Mouse (Mus musculus) CD8-positive naive resting alpha-beta T cell, adult 2 months (primary cell): ENCODE measurements around the gene Wars.

ENCODE experiments used
- DNase-seq, 2 experiments: peaks; one replicate each; pipeline ENCODE4 v3.0.0; 2022; ENCODE audit warnings: low read depth in 2 of 2, low spot score in 2 of 2

Wars gene

DNA sequence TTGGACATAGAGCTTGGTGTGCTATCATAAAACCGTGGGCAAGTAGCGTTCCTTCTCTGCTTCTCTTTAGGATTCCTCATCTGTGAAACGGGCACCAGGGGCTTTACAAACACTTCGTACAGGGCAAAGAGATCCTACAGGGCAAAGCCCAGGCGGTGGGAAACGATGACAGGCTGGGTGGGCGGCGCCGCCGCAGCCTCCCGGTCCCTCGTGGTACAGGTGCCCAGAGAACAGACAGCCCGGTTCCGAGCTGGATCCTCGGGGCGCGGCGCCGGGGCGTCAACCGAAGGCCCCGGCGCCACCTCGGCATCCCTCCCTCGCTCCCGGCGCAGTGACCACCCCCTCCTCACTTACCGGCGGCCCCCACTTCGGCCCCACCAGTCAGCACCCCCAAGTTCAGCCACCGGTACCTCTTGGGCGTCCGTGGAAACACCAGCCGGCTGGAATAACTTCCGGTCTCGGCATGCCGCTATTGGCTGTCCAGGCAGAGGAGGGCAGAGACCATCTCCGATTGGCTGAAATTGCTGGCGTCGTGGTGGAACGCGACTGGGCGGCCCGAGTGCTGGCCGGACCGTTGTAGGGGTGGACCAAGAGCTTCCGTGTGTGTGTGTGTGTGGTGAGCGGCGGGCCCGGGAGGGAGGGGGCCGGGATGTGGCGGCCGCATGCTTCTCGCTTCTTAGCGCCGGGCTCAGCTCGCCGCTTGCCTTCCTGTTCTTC lies at the start of gene Wars:
Gene Wars (minus strand): TSS at position 460 of the 717 bp plus-strand sequence.
- peak; percentile 86 to 87 for DNase-seq

DNA sequence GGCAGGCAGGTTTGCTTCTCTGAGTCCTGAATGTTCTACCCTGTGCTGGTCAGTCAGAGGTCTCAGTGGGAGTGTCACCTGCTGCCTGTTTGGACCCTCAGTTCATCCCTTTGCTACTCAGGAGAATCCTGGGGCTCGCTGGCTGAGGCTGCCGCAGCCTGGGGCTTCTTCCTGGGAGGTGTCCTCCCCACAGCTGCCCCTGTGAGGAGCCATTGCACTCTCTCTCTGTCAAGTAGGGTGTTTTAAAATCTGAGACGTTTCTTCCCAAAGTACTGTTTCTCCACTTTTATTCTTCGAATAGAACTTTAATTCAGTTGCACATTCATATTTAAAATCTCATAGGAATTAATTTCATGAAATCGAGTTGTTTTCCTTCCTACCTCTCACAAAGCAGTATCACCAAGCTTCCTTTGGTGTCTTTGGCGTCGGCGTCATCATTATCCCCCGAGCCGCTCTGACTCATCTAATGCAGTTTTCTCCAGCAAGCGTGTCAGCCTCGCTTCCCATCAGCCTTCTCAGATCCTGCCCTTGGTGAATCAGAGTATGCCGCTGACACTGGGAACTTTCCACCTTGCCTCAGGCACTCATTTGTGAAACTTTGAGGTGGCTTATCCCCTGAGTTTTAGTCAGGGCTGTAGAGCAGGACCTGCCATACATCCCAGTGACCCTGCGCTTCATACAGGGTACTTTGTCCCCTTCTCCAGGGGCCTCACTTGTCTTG lies 48.4 kb upstream of the Wars start:
- no peak for DNase-seq

DNA sequence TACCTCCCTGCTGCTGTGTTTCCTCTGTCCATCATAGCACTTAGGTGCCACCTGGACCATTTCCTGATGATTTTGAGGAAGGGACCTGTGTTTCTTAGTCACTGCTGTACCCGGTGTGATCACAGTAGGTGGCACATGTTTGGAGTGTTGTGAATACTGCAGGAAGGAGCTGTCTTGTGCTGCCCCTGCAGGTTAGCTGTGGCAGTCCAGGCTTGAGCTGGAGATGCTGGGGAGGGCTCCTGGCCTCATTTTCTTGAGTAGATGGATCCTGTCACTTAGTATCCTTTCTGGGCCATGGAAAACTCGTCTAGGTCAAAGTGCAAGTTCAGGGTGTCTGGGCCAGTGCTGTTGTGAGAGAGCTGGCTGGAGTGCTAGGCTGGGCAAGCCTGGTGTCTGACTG lies 47.3 kb upstream of the Wars start:
- DNase-seq: no peak

DNA sequence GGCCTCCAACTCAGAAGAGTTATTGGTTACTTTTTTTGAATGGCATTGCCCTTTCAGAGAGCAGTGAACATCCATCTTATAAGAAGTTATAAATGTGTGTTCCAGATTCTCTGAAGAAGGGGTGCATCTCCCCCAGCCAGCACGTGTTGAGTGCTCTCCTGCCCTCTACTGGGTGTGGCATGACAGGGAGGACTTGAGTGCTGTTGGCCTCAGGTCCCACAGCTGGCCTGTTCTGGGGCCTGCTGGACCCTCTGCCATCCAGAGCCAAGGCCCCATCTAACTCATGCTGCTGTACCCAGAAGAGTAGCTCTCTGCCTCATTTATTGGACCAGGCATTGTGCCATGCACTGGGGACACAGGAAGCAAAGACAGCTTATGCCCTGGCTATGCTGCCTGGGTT lies 46.3 kb upstream of the Wars start:
- DNase-seq: no peak

DNA sequence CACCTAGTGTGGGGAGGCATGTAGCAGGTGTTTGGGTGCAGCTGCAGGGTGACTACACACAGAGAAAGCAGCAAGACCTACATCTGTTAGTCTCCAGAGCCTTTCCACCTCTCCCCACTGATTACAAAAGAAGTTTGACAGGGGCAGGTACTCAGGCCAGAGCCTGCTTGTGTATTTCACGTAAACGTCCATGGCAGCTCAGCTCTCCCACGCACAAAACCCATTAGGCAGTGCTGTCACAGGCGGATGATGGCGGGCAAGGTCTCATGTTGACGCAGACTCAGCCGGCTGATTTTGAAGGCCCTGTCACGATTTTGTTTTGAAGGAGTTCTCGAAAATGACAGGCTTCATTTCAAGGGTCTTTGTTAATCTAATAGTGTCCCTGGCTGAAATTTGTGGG lies 45.3 kb upstream of the Wars start:
- no peak for DNase-seq

DNA sequence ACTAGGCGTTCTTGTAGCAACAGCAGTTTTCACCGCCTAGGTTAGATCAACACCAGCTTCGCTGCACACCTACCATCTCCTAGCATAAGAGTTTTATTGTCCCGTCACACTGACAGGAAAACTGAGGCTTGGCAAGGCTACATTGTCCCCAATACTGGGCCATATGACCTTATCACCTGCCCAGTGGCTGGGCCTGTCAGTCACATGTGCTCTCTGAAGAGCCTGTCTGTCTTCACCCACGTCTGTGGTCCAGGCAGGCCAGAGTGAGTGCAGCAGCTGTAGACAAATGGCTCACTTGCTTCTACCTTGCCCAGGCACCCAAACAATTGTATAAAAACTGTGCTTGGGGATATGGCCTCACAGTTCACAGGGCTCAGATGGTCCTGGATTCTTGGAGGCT lies 44.9 kb upstream of the Wars start:
- no peak for DNase-seq

DNA sequence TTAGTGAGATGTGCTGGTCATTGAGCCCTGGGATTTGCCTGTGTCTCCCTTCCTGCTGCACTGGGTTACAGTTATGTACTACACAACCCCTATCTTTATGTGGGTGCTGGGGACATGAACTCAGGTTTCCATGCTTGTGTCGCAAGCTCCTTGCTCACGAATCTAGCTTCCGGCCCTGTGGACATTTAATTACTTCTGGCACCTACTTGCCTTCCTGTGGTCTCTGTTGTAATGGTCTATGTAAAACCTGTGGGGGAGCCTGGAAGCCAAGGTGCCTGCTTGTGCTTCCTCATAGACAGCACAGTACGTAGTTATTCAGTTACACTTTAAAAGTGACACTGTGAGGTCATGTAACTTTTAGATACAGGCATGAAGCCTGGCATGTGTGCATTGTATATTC lies 43.5 kb upstream of the Wars start:
- DNase-seq: no peak

DNA sequence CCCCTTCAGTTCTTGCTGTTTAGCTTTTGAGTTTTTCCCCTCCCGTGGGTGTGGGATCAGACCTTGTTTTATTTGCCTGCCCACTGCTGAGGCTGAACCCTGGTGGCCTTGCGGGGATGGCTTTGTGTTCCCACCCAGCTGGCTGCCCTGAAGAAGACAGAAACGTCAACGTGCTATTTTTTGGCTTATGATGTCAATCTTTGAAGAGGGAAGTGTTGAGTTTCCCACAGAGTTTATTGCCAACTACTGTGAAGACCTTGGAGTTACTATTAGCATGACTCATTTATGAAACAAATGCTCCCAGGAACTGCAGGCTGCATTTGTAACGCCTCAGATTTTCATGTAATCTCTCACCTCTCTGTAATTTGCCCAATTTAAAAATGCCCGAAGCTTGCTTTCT lies 42.9 kb upstream of the Wars start:
- no peak for DNase-seq

DNA sequence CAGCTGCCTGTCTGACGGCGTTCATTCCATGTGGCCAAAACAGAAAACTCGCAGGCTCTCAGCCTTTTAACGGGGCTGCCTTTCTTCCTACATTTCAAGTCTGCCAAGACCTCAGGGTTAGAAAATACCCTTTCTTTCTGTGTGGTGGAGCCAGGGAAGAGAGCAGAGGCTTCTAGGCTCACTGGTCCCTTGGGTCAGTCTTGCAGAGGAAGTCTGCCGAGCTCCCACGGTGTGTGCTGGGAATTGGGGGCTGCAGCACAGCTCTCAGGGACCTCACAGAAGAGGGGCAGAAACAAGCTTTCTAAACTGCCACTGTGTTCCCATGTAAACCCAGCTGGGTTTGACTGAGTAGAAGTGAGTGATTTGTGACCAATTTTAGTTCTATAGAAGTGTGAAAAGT lies 40.3 kb upstream of the Wars start:
- DNase-seq: no peak

DNA sequence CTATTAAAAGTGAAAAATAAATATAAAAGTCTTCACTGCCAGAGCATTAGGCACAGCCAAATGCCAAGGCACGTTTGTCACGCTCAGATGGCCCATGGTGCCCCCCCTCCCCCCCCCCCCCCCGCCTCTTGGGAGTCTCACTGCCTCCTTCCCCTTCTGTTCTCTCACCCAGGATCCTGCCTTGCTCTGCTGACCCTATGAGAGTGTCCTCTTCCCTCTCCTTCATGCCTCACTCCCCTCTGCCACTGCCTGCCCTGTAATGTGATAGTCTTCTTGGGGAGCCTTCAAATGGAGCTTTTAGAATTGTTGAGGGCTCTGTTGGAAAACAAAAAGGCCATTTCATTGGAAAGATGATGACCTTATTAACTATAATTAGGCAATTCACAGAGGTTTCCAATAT lies 38.1 kb upstream of the Wars start:
- DNase-seq: no peak

DNA sequence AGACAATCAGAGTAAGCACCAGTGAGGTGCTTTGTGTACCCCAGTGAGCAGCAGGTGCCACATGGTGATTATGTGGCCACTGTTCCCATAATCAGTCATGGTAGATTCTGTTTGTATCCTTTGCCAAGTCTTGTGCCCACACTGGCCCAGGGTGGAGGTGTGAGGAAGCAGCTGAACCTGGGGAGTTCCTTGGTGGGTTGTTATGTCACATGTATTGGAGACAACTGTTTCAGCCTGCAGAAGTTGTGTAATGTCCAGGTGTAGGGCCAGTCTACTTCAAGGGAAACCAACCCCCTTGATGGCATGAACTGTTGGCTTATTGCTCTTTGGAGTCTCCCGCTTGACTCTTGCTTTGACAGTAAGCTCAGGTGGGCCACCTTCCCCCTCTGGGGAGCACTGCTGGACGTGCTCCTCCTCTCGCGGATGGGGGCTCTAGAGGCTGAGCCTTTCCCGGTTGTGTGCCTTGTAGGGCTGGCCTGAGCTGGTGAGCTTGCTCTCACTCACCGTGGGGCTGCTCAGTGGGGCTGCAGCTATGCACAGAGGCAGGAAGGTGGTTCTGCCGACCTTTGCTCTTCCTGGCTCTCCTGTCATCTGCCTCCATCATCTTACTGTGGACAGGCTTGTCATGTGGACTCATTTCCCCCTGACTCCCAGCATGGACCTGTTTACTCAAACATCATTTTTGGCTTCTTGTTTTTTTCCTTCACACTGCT lies 37.5 kb upstream of the Wars start:
- DNase-seq: no peak

DNA sequence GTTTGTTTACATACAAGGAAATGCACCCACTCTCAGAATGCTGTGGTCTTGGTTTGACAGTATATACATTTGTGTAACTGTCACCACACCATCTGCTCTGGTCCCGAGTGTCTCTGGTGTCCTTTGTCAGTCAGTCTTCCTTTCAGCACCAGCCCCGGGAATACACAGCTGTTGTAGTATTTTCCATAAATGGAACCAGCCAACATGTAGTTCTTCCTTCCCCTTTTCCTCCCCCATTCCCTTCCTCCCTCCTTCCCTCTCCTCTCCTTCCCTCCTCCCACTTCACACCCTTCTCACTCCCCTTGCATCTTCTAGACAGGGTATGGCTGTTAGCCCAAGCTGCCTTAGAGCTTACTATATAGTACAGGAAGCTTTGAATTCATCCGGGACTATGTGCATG lies 35.5 kb upstream of the Wars start:
- DNase-seq: no peak

DNA sequence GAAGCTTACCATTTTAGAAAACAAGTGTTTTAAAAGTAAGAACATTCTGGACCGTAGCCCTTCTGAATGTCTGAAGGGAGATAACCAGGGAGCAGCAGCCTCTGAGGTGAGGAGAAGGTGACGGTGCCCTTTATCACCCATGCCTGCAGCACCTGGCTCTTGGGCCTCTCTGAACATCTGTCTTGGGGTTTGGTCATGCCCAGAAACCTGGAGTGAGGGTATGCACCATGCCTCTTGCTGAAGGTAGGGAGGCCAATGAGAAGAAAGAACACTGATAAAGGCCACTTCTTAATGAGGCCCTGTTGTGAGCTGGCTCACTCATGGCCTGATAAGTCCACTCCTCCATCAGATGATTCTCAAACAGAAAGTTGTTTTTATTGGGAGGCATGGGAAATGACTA lies 34.3 kb upstream of the Wars start:
- no peak for DNase-seq

DNA sequence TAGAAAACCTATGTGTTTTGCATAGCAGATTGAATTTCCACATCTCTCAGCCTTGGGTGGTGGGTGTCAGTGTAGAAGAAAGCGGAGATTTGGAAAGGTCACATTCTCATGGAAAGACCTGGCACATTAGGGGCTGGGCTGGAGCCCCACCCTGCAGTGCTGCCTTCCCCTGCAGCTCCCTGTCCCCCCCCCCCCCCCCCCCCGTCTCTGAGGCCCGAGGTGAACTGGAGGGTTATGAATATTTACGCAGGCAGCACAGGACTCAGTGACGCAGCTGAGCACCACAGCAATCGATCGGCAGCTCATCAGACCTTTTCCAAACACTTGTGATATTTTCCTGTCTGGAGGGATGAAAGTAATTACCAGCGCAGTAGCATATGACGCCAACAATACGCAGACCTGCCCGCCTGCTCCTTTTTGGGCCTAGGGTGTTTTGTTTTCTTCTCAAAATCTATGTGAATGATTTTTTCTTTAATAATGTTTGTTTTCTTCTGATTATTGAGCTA lies 32.7 kb upstream of the Wars start:
- no peak for DNase-seq

DNA sequence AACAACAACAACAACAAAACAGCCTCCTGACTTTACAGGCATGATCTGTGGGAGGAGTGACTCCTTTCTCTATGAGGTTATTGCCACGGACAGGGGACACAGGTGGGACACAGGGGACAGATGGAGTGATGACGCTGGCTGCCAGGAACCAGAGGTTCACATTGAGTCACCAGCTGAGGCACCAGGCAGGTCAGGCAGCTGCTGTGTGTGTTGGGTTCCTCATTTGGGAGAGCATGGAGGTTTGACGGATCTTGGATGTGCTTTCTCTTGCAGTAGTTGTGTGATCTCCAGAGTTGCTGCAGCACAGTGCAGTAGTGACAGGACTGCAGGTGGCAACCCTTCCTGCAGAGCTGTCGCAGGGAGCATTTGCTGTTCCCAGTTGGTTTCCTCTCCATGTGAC lies 24.8 kb upstream of the Wars start:
- no peak for DNase-seq

DNA sequence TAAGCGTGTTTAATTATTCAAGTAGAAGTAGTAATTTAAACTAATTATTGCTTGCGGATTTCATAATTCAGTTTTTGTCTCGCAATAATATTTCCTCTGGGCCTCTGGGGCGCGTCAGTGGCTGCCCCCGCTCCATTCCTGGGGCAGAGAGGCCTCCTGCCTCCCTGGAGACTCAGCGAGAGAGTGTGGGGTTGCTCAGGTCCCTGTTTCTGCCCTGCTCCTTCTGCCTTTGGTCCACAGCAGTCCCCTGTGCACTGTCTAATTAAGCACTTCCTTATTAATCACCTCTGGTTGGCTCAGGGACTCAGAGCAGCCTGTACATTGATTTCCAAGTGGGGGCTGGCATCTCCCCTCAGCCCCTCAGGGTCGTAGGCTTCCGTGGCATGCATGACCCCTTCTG lies 23.5 kb upstream of the Wars start:
- DNase-seq: no peak

DNA sequence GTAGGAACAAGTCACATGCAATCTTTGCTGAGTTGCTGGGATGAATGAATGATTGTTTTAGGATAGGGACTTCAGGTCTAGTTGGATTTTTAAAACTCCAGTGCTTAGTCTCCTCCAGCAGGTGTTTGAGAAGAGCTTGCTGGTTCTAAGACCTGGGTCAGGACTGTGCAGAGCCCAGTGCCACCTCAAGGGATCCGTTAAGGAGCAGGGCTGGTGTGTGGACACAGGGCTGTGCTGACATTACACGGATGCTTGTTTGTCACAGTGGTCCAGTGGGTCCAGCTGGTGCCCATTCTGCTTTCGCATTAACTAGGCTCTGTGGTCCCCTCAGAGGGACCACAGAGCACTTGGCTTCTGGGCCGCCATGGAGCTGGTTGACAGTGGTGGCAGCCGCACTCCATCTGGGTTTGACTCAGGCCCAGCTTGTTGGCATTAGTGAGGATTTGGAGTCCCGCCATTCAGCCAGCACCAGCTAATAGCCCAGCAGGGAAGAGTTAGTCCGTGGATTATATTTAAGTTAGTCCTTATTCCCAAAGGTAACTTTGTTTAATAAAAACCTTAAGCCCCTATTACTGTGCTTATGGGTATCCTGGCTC lies 22.6 kb upstream of the Wars start:
- no peak for DNase-seq

DNA sequence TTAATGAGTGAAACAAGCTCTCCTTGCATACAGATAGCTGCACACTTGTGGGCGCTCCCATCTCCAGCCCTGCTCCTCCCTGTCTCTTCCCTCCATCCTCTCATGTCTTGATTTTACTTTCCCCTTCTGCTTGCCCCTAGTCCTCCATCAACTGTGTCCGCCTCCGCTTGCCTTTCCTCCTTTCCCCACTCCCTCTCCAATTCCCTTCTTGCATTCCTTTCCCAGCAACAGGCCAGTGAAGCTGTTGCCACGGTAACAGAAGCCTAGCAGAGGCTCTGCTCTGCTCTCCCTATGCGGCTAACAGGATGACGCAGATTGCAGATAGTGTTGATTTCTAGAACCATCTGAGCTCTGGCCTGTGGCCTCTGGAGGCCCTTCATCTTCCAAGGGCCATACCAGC lies 21.9 kb upstream of the Wars start:
- DNase-seq: no peak

DNA sequence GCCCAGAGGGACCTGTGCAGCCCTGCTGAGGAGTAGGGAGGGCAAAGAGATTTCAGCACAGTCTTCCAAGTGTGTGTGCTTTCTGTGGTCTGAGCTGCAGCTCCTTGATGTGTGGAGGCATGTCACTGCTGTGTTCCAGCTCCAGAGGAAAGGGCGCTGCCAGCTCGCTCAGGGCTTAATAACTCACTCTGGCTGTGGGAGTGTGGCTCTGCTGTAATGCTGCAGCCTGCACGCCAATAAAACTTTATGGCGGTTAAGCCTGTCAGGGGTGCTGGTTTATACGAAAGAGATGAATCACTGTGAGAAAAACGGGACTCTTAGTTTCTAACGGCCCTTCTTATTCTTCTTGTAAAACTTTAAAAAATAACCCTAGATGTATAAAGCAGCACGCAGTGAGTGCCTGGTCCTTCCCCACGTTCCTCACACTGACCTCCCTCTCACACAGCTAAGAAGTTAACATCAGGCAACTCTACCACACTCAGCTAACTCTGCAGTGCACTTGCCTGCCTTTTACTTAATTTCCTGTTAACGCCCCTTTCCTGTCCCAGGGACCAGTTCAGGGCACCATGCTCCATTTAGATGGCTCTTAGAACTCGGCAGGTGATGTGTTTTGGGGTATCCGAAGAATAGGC lies 20.9 kb upstream of the Wars start:
- DNase-seq: no peak

DNA sequence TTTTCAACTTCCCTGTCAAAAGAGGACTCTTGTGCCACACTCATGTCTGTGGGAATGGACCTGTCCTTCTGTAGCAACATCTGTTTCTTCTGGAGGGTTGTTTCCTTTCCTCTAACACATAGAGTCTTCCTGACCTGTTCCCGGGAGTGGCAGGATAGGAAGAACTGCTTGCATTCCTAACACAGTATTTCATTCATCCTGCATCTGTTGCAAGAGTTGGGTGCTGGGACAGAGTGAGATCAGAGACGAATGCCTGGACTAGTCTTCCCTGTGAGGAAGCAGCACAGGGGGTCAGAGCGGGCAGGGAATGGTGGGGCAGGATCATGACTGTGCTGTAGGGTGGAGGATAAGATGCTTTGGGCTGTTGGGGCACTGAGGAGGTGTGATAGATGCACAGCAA lies 20.2 kb upstream of the Wars start:
- DNase-seq: no peak

DNA sequence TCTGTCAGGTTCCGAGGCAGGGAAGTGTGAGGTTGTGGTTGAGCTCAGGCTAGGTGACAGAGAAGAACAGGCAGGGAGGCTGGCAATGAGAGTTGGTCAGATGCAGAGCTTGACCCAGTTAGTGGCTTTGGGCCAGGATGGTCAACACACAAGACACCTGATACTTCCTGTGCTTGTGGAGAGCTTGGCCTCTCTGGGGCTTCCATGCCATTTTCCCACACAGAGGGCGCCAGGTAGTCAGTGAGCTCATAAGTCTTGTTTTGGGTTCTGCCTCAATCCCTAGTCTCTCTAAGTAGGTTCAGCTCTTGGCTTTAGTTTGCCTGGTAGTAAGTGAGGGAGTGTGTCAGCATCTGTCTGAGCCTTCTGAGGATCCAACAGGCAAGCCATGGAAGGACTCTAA lies 18.5 kb upstream of the Wars start:
- no peak for DNase-seq
